Mouse (Mus musculus): Measurements from ENCODE around the gene H2-DMb1. TPM values are rescaled to one million over a fixed set of nuclear protein-coding genes. Genes with fewer than 3 reads are reported as not detected.

The H2-DMb1 gene
- polyA plus RNA-seq, 1 experiment from 2014 or later, result 0.15 TPM

GRCm38 (mm10) chr17:34208421-34208820, 55.5 kb downstream of the H2-DMb1 start:
- WGBS, result 23% methylated on average over 10 of the region's 10 CpGs
- H3K9ac ChIP-seq (ENCODE audit: low read length), result no peak overlapping the region
- ATAC-seq (replicated peaks; ENCODE audit: low FRiP score) (no peak), DNase-seq (ENCODE audit: low spot score) (no peak)
- peaks cover 4% of the 10 kb centered on the region for H3K4me1 ChIP-seq (replicated peaks; ENCODE audit: control insufficient read depth, insufficient read depth, low read length)
- peaks cover 31% of the 10 kb centered on the region for H3K27me3 ChIP-seq (ENCODE audit: control insufficient read depth, insufficient read depth, low read length)
- no peak overlapping the region for H3K27ac ChIP-seq (ENCODE audit: low read depth, low read length)
- no peak overlapping the region for H3K4me2 ChIP-seq (ENCODE audit: low read depth, low read length, severe bottlenecking)
- no peaks in the 10 kb centered on the region for H3K36me3 ChIP-seq (ENCODE audit: control insufficient read depth, insufficient read depth, low read length)
- no peak overlapping the region for H3K4me3 ChIP-seq (ENCODE audit: low read depth, low read length)
- no peaks in the 10 kb centered on the region for H3K9me3 ChIP-seq (ENCODE audit: control insufficient read depth, low read length)

GRCm38 (mm10) chr17:34209680-34210079, 56.8 kb downstream of the H2-DMb1 start:
- Histone ChIP-seq H3K36me3 (ENCODE audit: control insufficient read depth, insufficient read depth, low read length) (no peaks in the 10 kb centered on the region), H3K27ac (ENCODE audit: low read depth, low read length) (no peak overlapping the region), H3K4me3 (ENCODE audit: low read depth, low read length) (no peak overlapping the region), H3K9ac (ENCODE audit: low read length) (no peak overlapping the region), H3K4me2 (ENCODE audit: low read depth, low read length, severe bottlenecking) (no peak overlapping the region), H3K9me3 (ENCODE audit: control insufficient read depth, low read length) (no peaks in the 10 kb centered on the region), H3K27me3 (ENCODE audit: control insufficient read depth, insufficient read depth, low read length) (peaks cover 38% of the 10 kb centered on the region), H3K4me1 (replicated peaks; ENCODE audit: control insufficient read depth, insufficient read depth, low read length) (peaks cover 3% of the 10 kb centered on the region)
- no peak for DNase-seq (ENCODE audit: low spot score)
- ATAC-seq (replicated peaks; ENCODE audit: low FRiP score), result no peak
- 48% methylated on average over 3 of the region's 3 CpGs for WGBS

Other genes with a start within 250 kb of the H2-DMb1 start
- gene Platr17, start 247.9 kb upstream of the H2-DMb1 start, polyA plus RNA-seq (2014; fragmentation: Nextera tagmentation; extraction: Ambion mirVana), result 0.24 TPM in 1 of 2 replicates, not detected in the other
- gene Daxx, start 243.7 kb upstream of the H2-DMb1 start, polyA plus RNA-seq (2014; fragmentation: Nextera tagmentation; extraction: Ambion mirVana), result 68.2 and 73.8 TPM in 2 replicates
- gene Tapbp, start 237.2 kb upstream of the H2-DMb1 start, polyA plus RNA-seq (2014; fragmentation: Nextera tagmentation; extraction: Ambion mirVana), result 13.9 and 15.5 TPM in 2 replicates
- 13.0 and 14.9 TPM in 2 replicates for gene Zbtb22, start 237.2 kb upstream of the H2-DMb1 start, polyA plus RNA-seq (2014; fragmentation: Nextera tagmentation; extraction: Ambion mirVana)
- gene Rgl2, start 223.5 kb upstream of the H2-DMb1 start, polyA plus RNA-seq (2014; fragmentation: Nextera tagmentation; extraction: Ambion mirVana), result 48.0 and 51.5 TPM in 2 replicates
- 202 and 214 TPM in 2 replicates for gene Pfdn6, start 212.7 kb upstream of the H2-DMb1 start, polyA plus RNA-seq (2014; fragmentation: Nextera tagmentation; extraction: Ambion mirVana)
- gene Wdr46, start 212.4 kb upstream of the H2-DMb1 start, polyA plus RNA-seq (2014; fragmentation: Nextera tagmentation; extraction: Ambion mirVana), result 42.6 and 47.2 TPM in 2 replicates
- gene B3galt4, start 201.6 kb upstream of the H2-DMb1 start, polyA plus RNA-seq (2014; fragmentation: Nextera tagmentation; extraction: Ambion mirVana), result 4.0 and 4.3 TPM in 2 replicates
- 44.0 and 46.8 TPM in 2 replicates for gene Vps52, start 197.3 kb upstream of the H2-DMb1 start, polyA plus RNA-seq (2014; fragmentation: Nextera tagmentation; extraction: Ambion mirVana)
- 1,265 and 1,326 TPM in 2 replicates for gene Rps18, start 197.1 kb upstream of the H2-DMb1 start, polyA plus RNA-seq (2014; fragmentation: Nextera tagmentation; extraction: Ambion mirVana)
- gene H2-K1, start 152.7 kb upstream of the H2-DMb1 start, polyA plus RNA-seq (2014; fragmentation: Nextera tagmentation; extraction: Ambion mirVana), result 35.7 and 40.1 TPM in 2 replicates
- gene Ring1, start 128.4 kb upstream of the H2-DMb1 start, polyA plus RNA-seq (2014; fragmentation: Nextera tagmentation; extraction: Ambion mirVana), result 7.5 and 8.3 TPM in 2 replicates
- 81.7 and 101 TPM in 2 replicates for gene H2-Ke6, start 125.0 kb upstream of the H2-DMb1 start, polyA plus RNA-seq (2014; fragmentation: Nextera tagmentation; extraction: Ambion mirVana)
- gene Slc39a7, start 121.4 kb upstream of the H2-DMb1 start, polyA plus RNA-seq (2014; fragmentation: Nextera tagmentation; extraction: Ambion mirVana), result 99.6 and 104 TPM in 2 replicates
- 32.8 and 40.3 TPM in 2 replicates for gene Rxrb, start 121.3 kb upstream of the H2-DMb1 start, polyA plus RNA-seq (2014; fragmentation: Nextera tagmentation; extraction: Ambion mirVana)
- 1.3 and 1.7 TPM in 2 replicates for gene Col11a2, start 113.6 kb upstream of the H2-DMb1 start, polyA plus RNA-seq (2014; fragmentation: Nextera tagmentation; extraction: Ambion mirVana)
- 0.17 and 0.25 TPM in 2 replicates for gene H2-Oa, start 60.7 kb upstream of the H2-DMb1 start, polyA plus RNA-seq (2014; fragmentation: Nextera tagmentation; extraction: Ambion mirVana)
- 7.2 and 8.2 TPM in 2 replicates for gene H2-DMa, start 33.5 kb upstream of the H2-DMb1 start, polyA plus RNA-seq (2014; fragmentation: Nextera tagmentation; extraction: Ambion mirVana)
- 152 and 163 TPM in 2 replicates for gene Brd2, start 30.4 kb upstream of the H2-DMb1 start, polyA plus RNA-seq (2014; fragmentation: Nextera tagmentation; extraction: Ambion mirVana)
- gene H2-DMb2, start 9.8 kb upstream of the H2-DMb1 start, polyA plus RNA-seq (2014; fragmentation: Nextera tagmentation; extraction: Ambion mirVana), result 0.15 TPM in 1 of 2 replicates, not detected in the other
- gene Tap1, start 34.5 kb downstream of the H2-DMb1 start, polyA plus RNA-seq (2014; fragmentation: Nextera tagmentation; extraction: Ambion mirVana), result 1.6 and 1.7 TPM in 2 replicates
- 0.99 and 1.6 TPM in 2 replicates for gene Psmb9, start 34.7 kb downstream of the H2-DMb1 start, polyA plus RNA-seq (2014; fragmentation: Nextera tagmentation; extraction: Ambion mirVana)
- 1.5 and 1.6 TPM in 2 replicates for gene Psmb8, start 44.6 kb downstream of the H2-DMb1 start, polyA plus RNA-seq (2014; fragmentation: Nextera tagmentation; extraction: Ambion mirVana)
- 0.11 and 0.41 TPM in 2 replicates for gene Tap2, start 50.5 kb downstream of the H2-DMb1 start, polyA plus RNA-seq (2014; fragmentation: Nextera tagmentation; extraction: Ambion mirVana)
- gene H2-Ob, start 85.8 kb downstream of the H2-DMb1 start, polyA plus RNA-seq (2014; fragmentation: Nextera tagmentation; extraction: Ambion mirVana), result not detected in 2 replicates
- 3.0 and 3.6 TPM in 2 replicates for gene H2-Ab1, start 104.6 kb downstream of the H2-DMb1 start, polyA plus RNA-seq (2014; fragmentation: Nextera tagmentation; extraction: Ambion mirVana)
- not detected in 2 replicates for gene H2-Aa, start 134.8 kb downstream of the H2-DMb1 start, polyA plus RNA-seq (2014; fragmentation: Nextera tagmentation; extraction: Ambion mirVana)
- 0.92 and 0.99 TPM in 2 replicates for gene H2-Eb1, start 152.8 kb downstream of the H2-DMb1 start, polyA plus RNA-seq (2014; fragmentation: Nextera tagmentation; extraction: Ambion mirVana)
- not detected in 2 replicates for gene H2-Eb2, start 172.6 kb downstream of the H2-DMb1 start, polyA plus RNA-seq (2014; fragmentation: Nextera tagmentation; extraction: Ambion mirVana)
- not detected in 2 replicates for gene Btnl2, start 201.8 kb downstream of the H2-DMb1 start, polyA plus RNA-seq (2014; fragmentation: Nextera tagmentation; extraction: Ambion mirVana)
- gene Btnl1, start 224.1 kb downstream of the H2-DMb1 start, polyA plus RNA-seq (2014; fragmentation: Nextera tagmentation; extraction: Ambion mirVana), result not detected in 2 replicates
- gene BC051142, start 245.7 kb downstream of the H2-DMb1 start, polyA plus RNA-seq (2014; fragmentation: Nextera tagmentation; extraction: Ambion mirVana), result 1.5 and 2.1 TPM in 2 replicates